Mouse (Mus musculus) intestine, embryonic 16.5 days (tissue): ENCODE data around the gene Pole3. TPM values are rescaled to one million over a fixed set of nuclear protein-coding genes. Genes with fewer than 3 reads are reported as not detected.

Experiments used
- ATAC-seq: fragments of 200-750 bp; cut with Nextera tagmentation; 2 replicates; pipeline ENCODE4 v1.8.0; 2017; ENCODE audit warnings: moderate TSS enrichment, moderate library complexity
- H3K27ac ChIP-seq: fragments of 300-500 bp; sonication (generic); 2 replicates; pipeline ENCODE4 v1.5.1; 2014; ENCODE audit warnings: mild to moderate bottlenecking, low read length
- H3K27me3 ChIP-seq: fragments of 300-500 bp; sonication (generic); replicated peaks from 2 replicates; pipeline ENCODE4 v1.6.1; 2014; ENCODE audit warnings: low read length, control low read depth, mixed read lengths; ENCODE audit not compliant: control insufficient read depth, insufficient read depth
- H3K36me3 ChIP-seq: fragments of 300-500 bp; sonication (generic); 2 replicates; pipeline ENCODE4 v1.6.1; 2014; ENCODE audit warnings: low read length, control low read depth; ENCODE audit not compliant: control insufficient read depth, insufficient read depth
- H3K4me1 ChIP-seq: fragments of 300-500 bp; sonication (generic); 2 replicates; pipeline ENCODE4 v1.6.1; 2014; ENCODE audit warnings: low read length, control low read depth, mixed read lengths; ENCODE audit not compliant: control insufficient read depth, insufficient read depth
- H3K4me2 ChIP-seq: fragments of 300-500 bp; sonication (generic); 2 replicates; pipeline ENCODE4 v1.6.1; 2014; ENCODE audit warnings: low read depth, low read length, control low read depth
- H3K4me3 ChIP-seq: fragments of 300-500 bp; sonication (generic); 2 replicates; pipeline ENCODE4 v1.5.1; 2014; ENCODE audit warnings: mild to moderate bottlenecking, low read length
- H3K9ac ChIP-seq: fragments of 300-500 bp; sonication (generic); 2 replicates; pipeline ENCODE4 v1.6.1; 2014; ENCODE audit warnings: low read depth, low read length
- H3K9me3 ChIP-seq: fragments of 300-500 bp; sonication (generic); 2 replicates; pipeline ENCODE4 v1.6.1; 2016; ENCODE audit warnings: low read length, control low read depth; ENCODE audit not compliant: control insufficient read depth
- WGBS: fragments of 180-500 bp; shearing (Covaris S2); extraction: QIAGEN DNeasy Blood & Tissue Kit; methylation state at CpG from one replicate; pipeline ENCODE4 v1.1.7; 2014; 5-methylcytosine and 5-hydroxymethylcytosine counted together
- polyA plus RNA-seq: library from polyadenylated mRNA; unstranded; fragments of >200 nt; fragmentation: Nextera tagmentation; extraction: Ambion mirVana; gene quantifications from 2 replicates; pipeline ENCODE4 v1.2.1, GENCODE M21; 2015

Gene Pole3
- polyA plus RNA-seq, 1 experiment from 2014 or later, result 67.5 TPM

GRCm38 (mm10) chr4:62515490-62515889, 9.4 kb downstream of the Pole3 start:
- Histone ChIP-seq H3K9ac (peak overlapping the region; percentile 57; the same call in 1 of the 2 replicates), H3K4me2 (peak overlapping the region; percentile 74)
- 67% methylated on average over 3 of the region's 3 CpGs for WGBS

GRCm38 (mm10) chr4:62514995-62515394, 9.9 kb downstream of the Pole3 start:
- Histone ChIP-seq H3K4me3 (no peak overlapping the region), H3K4me1 (peaks cover 32% of the 10 kb centered on the region), H3K4me2 (no peak overlapping the region; the same call in none of the 2 replicates), H3K9ac (peak overlapping the region; percentile 57; the same call in 1 of the 2 replicates), H3K36me3 (peaks cover 30% of the 10 kb centered on the region), H3K27ac (peak overlapping the region; percentile 64), H3K27me3 (no peaks in the 10 kb centered on the region), H3K9me3 (no peaks in the 10 kb centered on the region)
- WGBS, result 82% methylated on average over 7 of the region's 7 CpGs
- ATAC-seq, result no peak

More at GRCm38 (mm10) chr4:62515490-62515889, 9.4 kb downstream of the Pole3 start:
- ATAC-seq, result no peak
- Histone ChIP-seq H3K27me3 (no peaks in the 10 kb centered on the region), H3K27ac (peak overlapping the region; percentile 64), H3K4me1 (peaks cover 32% of the 10 kb centered on the region), H3K36me3 (peaks cover 25% of the 10 kb centered on the region), H3K9me3 (no peaks in the 10 kb centered on the region), H3K4me3 (peak overlapping the region; percentile 25; the same call in 1 of the 2 replicates)

- 46% methylated on average over 11 of the region's 11 CpGs for WGBS
- Histone ChIP-seq H3K4me2 (no peak overlapping the region), H3K4me3 (no peak overlapping the region), H3K27me3 (no peaks in the 10 kb centered on the region), H3K9me3 (no peaks in the 10 kb centered on the region), H3K9ac (no peak overlapping the region), H3K4me1 (peaks cover 32% of the 10 kb centered on the region), H3K27ac (no peak overlapping the region), H3K36me3 (peaks cover 38% of the 10 kb centered on the region)
- no peak for ATAC-seq
These were observed 10.8 kb downstream of the Pole3 start for GRCm38 (mm10) chr4:62513998-62514506.

- Histone ChIP-seq H3K9me3 (no peaks in the 10 kb centered on the region), H3K36me3 (peaks cover 42% of the 10 kb centered on the region), H3K4me1 (peaks cover 3% of the 10 kb centered on the region; the same call in 1 of the 2 replicates), H3K4me2 (no peak overlapping the region), H3K9ac (no peak overlapping the region), H3K27me3 (no peaks in the 10 kb centered on the region), H3K4me3 (no peak overlapping the region), H3K27ac (no peak overlapping the region)
- 92% methylated on average over 11 of the region's 11 CpGs for WGBS
- no peak for ATAC-seq
These were observed 14.9 kb downstream of the Pole3 start for GRCm38 (mm10) chr4:62509946-62510345.

- no peaks in the 10 kb centered on the region for H3K9me3 ChIP-seq
- peaks cover 2% of the 10 kb centered on the region; the same call in 1 of the 2 replicates for H3K4me1 ChIP-seq
- no peak overlapping the region for H3K4me3 ChIP-seq
- H3K36me3 ChIP-seq, result peaks cover 42% of the 10 kb centered on the region
- WGBS, result 93% methylated on average over 5 of the region's 5 CpGs
- H3K27me3 ChIP-seq, result no peaks in the 10 kb centered on the region
- H3K9ac ChIP-seq, result no peak overlapping the region
- no peak overlapping the region for H3K27ac ChIP-seq
- no peak overlapping the region for H3K4me2 ChIP-seq
- no peak for ATAC-seq
These were observed 16.0 kb downstream of the Pole3 start for GRCm38 (mm10) chr4:62508839-62509238.

GRCm38 (mm10) chr4:62506798-62507197, 18.1 kb downstream of the Pole3 start:
- Histone ChIP-seq H3K4me1 (peaks cover 2% of the 10 kb centered on the region; the same call in 1 of the 2 replicates), H3K36me3 (peaks cover 28% of the 10 kb centered on the region), H3K4me3 (no peak overlapping the region), H3K4me2 (no peak overlapping the region), H3K9ac (no peak overlapping the region), H3K27me3 (no peaks in the 10 kb centered on the region), H3K27ac (no peak overlapping the region), H3K9me3 (no peaks in the 10 kb centered on the region)
- peak; percentile 22; the same call in 1 of the 2 replicates for ATAC-seq
- WGBS, result 63% methylated on average over 2 of the region's 2 CpGs

- Histone ChIP-seq H3K4me1 (peaks cover 2% of the 10 kb centered on the region; the same call in 1 of the 2 replicates), H3K27ac (no peak overlapping the region), H3K4me3 (no peak overlapping the region), H3K4me2 (no peak overlapping the region), H3K9ac (no peak overlapping the region), H3K9me3 (no peaks in the 10 kb centered on the region), H3K27me3 (no peaks in the 10 kb centered on the region), H3K36me3 (peaks cover 22% of the 10 kb centered on the region)
- 84% methylated on average over 3 of the region's 3 CpGs for WGBS
- ATAC-seq, result no peak
These were observed 18.9 kb downstream of the Pole3 start for GRCm38 (mm10) chr4:62505991-62506390.

- 63% methylated on average over 3 of the region's 3 CpGs for WGBS
- Histone ChIP-seq H3K36me3 (peaks cover 10% of the 10 kb centered on the region), H3K4me2 (peak within 1 kb of the TSS; percentile 56), H3K4me3 (peak within 1 kb of the TSS; percentile 79), H3K27ac (peak within 1 kb of the TSS; percentile 92), H3K9ac (peak within 1 kb of the TSS; percentile 90), H3K4me1 (peaks cover 8% of the 10 kb centered on the region), H3K9me3 (no peaks in the 10 kb centered on the region), H3K27me3 (no peaks in the 10 kb centered on the region)
- ATAC-seq, result no peak
These were observed 21.4 kb downstream of the Pole3 start, which contains the start of gene Hdhd3 for GRCm38 (mm10) chr4:62503374-62503970. Gene Hdhd3 (minus strand): TSS chr4:62503467.

GRCm38 (mm10) chr4:62502969-62503368, 21.9 kb downstream of the Pole3 start:
- Histone ChIP-seq H3K4me1 (peaks cover 8% of the 10 kb centered on the region), H3K36me3 (peaks cover 10% of the 10 kb centered on the region), H3K9me3 (no peaks in the 10 kb centered on the region), H3K27me3 (no peaks in the 10 kb centered on the region), H3K4me3 (no peak overlapping the region), H3K27ac (peak overlapping the region; percentile 92), H3K9ac (no peak overlapping the region), H3K4me2 (peak overlapping the region; percentile 56)
- 50% methylated on average over 7 of the region's 7 CpGs for WGBS
- ATAC-seq, result peak; percentile 61
